Mouse (Mus musculus): ENCODE measurements around the gene Phc1.
"Not testable (repeated sequence)": the region's sequence is repeated elsewhere in the genome, so short reads cannot be mapped to it uniquely, and the experiment has no call there.

DNA sequence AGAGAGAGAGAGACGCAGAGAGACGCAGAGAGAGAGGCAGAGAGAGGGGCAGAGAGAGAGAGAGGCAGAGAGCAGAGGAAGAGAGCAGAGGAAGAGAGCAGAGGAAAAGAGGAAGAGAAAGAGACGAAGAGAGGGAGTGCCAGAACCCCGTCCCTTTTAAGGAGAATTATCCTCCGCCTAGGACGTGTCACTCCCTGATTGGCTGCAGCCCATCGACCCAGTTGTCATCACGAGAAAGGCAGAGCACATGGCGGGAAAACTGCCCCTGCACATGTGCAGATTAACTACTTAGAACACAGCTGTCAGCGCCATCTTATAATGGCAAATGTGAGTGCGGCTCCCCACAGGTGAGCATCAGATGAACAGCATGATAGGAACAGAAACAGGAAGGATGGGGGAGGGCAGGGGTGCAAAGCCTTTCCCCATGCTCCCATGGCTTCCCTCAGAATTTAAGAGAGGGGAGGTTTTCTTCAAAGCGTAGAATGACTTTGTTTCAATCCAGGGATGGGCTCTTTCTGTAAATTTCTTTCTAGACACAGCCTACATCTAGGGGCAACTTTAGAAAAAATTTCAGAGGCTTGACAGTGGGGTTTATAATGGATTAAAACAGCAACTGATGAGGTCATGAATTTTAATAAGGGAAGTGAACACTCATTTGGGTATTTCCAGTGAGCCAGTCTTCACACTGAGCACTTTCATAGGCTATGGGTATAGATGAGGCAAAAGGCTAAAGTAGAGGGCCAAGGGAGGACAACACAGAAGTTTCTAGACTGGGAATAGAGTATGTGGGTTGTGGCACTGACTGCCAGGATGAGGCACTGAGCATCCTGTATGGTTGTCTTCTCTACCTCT, 47.0 kb upstream of the Phc1 start:
- TF ChIP-seq GABPA (IDR thresholded peaks at IDR 0.05; ENCODE audit: low read depth, low read length); CTCF (IDR thresholded peaks at IDR 0.05 in 2 of 3, conservative IDR thresholded peaks at IDR 0.05 in 1 of 3; ENCODE audit: control insufficient read depth in 1 of 3, insufficient read depth in 1 of 3, low read depth in 2 of 3, low read length in 3 of 3, poor library complexity in 1 of 3, severe bottlenecking in 1 of 3); EP300 (IDR thresholded peaks at IDR 0.05; ENCODE audit: low read depth in 1 of 2, low read length in 2 of 2); POLR2A (IDR thresholded peaks at IDR 0.05; ENCODE audit: control insufficient read depth in 1 of 2, insufficient read depth in 1 of 2, low read depth in 1 of 2, low read length in 2 of 2, poor library complexity in 1 of 2); MXI1 (IDR thresholded peaks at IDR 0.05; ENCODE audit: low read depth, low read length); HCFC1 (IDR thresholded peaks at IDR 0.05; ENCODE audit: low read depth, low read length); USF2 (IDR thresholded peaks at IDR 0.05; ENCODE audit: borderline replicate concordance in 1 of 2, insufficient read depth in 1 of 2, low read depth in 1 of 2, low read length in 2 of 2); GATA1 (IDR thresholded peaks at IDR 0.05; ENCODE audit: low read depth, low read length); SMC3 (IDR thresholded peaks at IDR 0.05; ENCODE audit: low read depth, low read length); RAD21 (IDR thresholded peaks at IDR 0.05; ENCODE audit: low read depth, low read length); CHD2 (IDR thresholded peaks at IDR 0.05; ENCODE audit: low read length): not testable (repeated sequence)
- 0 out of 2 replicates have a peak, but pooled peaks have one; percentile 8 for TF ChIP-seq NRF1 (IDR thresholded peaks at IDR 0.05; ENCODE audit: insufficient read depth, low read depth, low read length, poor library complexity, severe bottlenecking)
- peak; percentile 60; the same call in 1 of the 2 replicates for TF ChIP-seq MYC (IDR thresholded peaks at IDR 0.05; ENCODE audit: low read depth, low read length)
- peak; percentile 79 for TF ChIP-seq MAX (IDR thresholded peaks at IDR 0.05; ENCODE audit: low read length)
